Mouse (Mus musculus) cortical plate, adult 2 months (tissue): ENCODE results near the gene Hist1h4m.

Source experiments
- CTCF ChIP-seq: fragments of 200-500 bp; IDR thresholded peaks from 2 replicates; pipeline ENCODE4 v1.5.1; 2011; ENCODE audit warnings: mild to moderate bottlenecking, control low read depth, low read length; ENCODE audit not compliant: insufficient read depth; ENCODE audit errors: extremely low read depth
- POLR2A ChIP-seq: fragments of 200-500 bp; IDR thresholded peaks from 2 replicates; pipeline ENCODE4 v1.6.1; 2011; ENCODE audit warnings: mild to moderate bottlenecking, low read length, control low read depth; ENCODE audit not compliant: insufficient read depth; ENCODE audit errors: extremely low read depth

GRCm38 (mm10) chr13:21781639-21782038 is 29.9 kb upstream of the Hist1h4m start:
- no peak for TF ChIP-seq POLR2A
- no peak for TF ChIP-seq CTCF
